Mouse (Mus musculus) adrenal gland, postnatal 36 days (tissue): ENCODE results near the gene Plpp7. TPM values are rescaled to one million over a fixed set of nuclear protein-coding genes. Genes with fewer than 3 reads are reported as not detected.

ENCODE experiments used
- DNase-seq, 2 experiments: peaks; one replicate each; pipeline ENCODE4 v3.0.0; 2021; ENCODE audit warnings: mixed read lengths in 1 of 2
- total RNA-seq, 2 experiments: library from RNA; stranded (reverse); gene quantifications; 2 replicates each; pipeline ENCODE4 v1.2.3; 2021

Plpp7 gene
- total RNA-seq, 2 experiments from 2014 or later: 3.5 to 5.3 TPM

DNA sequence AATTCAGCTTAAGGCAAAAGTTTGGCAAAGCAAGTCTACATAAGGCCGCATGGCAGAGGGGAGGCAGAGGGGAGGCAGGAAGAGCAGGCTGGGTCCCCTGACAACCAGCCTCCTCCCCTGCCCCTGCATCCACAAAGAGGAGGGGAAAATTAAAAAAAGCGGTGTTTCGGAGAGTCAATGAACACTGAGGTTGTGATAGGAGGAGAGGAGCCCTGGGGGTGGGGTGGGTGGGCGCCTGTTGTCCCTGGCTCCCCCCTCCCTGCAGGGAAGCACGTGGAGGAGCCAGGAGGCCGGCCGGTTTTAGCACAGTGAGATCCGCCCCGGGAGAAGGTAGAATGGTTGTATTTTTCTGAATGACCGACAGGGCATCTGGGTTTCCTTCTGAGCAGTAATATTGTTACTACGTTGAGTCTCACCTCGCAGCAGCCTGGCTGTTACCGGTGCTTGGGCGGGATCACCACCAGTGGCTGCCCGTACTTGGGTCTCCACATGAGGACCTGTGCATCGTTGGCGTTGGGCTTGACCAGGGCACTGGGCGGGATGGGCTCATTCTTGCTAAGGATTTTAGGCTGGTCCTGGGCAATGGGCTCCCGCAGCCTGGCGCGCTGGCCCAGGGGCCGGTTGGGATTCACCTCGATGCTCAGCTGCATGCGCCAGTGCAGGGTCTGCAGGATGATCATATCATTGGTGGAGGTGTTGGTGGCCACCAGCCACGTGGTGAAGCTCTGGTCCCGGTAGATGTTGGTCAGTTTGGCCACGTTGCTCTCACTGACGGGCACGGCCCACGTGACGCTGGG, 26.3 kb upstream of the Plpp7 start:
- DNase-seq: no peak

DNA sequence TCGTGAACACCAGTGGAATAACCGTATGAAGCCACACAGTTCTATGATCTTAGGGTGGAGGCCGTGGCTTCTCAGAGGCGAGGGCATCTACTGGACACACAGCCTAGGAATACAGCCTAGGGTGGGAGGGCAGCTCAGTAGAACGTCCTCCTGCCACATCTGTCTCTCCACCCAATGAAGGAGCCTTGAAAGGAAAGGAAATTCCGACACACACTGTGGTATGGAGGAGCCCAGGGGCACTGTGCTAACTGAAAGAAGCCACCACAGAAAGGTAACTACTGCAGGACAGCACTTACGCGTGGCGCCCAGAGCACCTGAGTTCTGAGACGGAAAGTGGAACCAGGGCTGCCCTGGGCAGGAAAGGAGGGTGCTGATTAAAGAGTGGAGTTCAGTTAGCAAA, 24.6 kb upstream of the Plpp7 start:
- DNase-seq: no peak

GRCm38 (mm10) chr2:32074404-32074803, 20.9 kb upstream of the Plpp7 start:
- DNase-seq: peak; percentile 64 to 75

DNA sequence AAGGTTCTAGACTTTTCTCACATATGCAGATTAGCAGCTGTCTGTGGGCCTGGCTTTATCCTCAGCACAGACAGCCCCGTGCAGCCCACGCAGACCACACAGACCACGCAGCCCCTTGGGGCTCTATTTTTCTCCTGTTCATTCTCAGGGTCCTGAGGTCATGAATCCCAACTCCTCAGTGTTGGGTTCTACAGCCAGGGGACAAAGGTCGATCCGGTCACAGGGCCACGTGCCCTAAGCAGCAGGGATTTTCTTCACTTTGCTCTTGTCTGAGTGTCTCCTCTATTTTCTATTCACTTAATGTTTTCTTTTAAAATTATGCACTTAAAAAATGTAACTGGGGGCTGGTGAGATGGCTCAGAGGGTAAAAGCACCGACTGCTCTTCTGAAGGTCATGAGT, 20.0 kb upstream of the Plpp7 start:
- DNase-seq: no peak

- no peak for DNase-seq
These were observed 17.6 kb upstream of the Plpp7 start for GRCm38 (mm10) chr2:32077744-32078143.

- DNase-seq: peak; percentile 37 to 59
These were observed 16.8 kb upstream of the Plpp7 start for GRCm38 (mm10) chr2:32078522-32078921.

DNA sequence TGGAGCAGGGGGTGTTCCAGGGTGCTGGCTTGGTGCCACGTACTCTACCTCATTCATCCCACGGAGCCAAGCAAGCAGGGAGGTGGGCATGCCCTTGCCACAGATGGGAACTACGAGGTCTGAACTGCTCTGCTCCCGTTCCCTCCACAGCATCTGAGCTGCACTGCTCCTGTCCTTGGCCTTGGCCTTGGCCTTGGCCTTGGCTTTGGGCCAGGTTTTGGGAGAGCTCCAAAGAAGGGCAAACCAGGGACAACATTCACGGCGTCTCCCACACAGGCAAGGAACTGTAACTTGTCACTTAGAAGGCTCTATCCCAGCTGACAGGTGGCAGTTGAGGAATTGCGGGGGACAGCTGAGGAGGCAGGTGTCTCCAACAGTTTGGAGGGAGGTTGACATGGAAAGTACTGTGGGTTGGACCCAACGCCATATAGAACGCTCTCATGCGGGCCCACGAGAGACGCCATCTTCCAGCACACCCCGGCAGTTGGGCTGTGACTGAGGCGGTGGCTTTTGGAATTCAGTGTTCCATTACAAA, 16.1 kb upstream of the Plpp7 start:
- peak; percentile 46 to 83 for DNase-seq

- no peak for DNase-seq
These were observed 14.6 kb upstream of the Plpp7 start for GRCm38 (mm10) chr2:32080681-32081080.

DNA sequence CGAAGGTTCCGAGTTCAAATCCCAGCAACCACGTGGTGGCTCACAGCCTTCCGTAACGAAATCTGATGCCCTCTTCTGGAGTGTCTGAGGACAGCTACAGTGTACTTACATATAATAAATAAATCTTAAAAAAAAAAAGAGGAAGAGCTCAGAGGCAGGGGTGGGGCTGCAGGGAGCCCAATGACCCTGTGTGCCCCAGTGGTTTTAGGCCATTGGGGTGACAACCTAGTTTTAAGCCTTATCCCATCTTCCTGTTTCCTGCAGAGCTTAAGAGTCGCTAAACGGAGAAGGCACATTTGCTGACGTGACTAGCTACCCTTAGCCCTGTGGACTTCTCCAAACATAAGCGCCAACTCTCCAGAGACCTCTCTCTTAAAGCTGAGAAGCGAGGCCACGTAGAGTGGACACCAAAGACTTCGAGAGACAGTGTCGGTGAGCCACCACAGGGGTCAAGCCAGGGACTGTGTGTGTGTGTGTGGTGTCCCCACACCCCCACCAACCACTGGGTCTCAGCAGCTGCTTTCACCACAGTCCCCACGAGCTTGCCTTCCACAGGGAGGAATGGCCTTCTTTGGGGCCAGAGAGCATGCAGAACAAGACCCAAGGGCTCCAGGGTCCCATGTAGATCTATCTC, 13.9 kb upstream of the Plpp7 start:
- DNase-seq: no peak

- no peak for DNase-seq
These were observed 13.1 kb upstream of the Plpp7 start for GRCm38 (mm10) chr2:32082229-32082628.

DNA sequence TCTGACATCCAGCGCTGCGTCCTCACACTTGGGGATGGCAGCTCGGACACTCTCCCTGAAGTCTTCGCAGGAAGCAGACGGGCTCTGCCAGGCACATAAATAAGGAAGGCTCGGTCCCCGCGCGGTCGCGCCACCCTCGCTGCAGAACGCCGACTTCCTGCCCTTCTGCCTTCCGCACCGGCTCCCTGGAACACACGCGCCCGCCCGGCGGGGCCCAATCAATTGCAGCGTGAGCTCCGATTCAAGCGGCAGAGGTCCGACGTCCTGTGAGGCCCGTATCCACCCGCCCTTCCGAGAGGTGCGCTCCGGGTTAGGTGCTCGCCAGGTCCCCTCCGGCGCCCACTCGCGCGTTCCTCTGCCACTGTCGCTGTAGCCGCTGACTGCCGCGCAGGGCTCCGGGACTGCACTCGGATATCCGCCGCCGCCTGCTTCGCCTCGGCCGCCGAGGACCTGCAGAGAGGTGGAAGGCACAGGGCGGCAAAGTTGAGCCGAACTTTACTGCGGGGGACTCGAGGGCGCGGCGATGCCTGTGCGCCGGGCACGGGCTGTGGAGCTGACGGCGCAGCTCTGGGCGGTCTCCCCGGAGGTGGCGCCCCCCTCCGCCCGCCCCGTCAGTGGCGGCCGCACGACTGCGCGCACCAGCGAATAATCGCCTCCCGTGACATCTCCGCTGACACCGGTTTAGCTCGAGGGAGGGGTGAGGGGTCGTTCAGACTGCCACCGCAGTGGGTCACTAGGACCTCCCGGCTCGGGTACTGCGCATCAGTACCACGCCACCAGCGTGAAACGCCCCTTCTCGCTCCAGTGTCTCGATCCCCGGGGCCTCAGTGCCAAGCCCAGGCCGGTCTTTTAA, 11.9 kb upstream of the Plpp7 start:
- DNase-seq: peak; percentile 57 to 71

- peak; percentile 49 to 50 for DNase-seq
These were observed 11.0 kb upstream of the Plpp7 start, which contains the start of gene Fam78a for GRCm38 (mm10) chr2:32084111-32084871. TSS of gene Fam78a (minus strand) at chr2:32084857.

GRCm38 (mm10) chr2:32084872-32085199, 10.5 kb upstream of the Plpp7 start:
- no peak for DNase-seq

DNA sequence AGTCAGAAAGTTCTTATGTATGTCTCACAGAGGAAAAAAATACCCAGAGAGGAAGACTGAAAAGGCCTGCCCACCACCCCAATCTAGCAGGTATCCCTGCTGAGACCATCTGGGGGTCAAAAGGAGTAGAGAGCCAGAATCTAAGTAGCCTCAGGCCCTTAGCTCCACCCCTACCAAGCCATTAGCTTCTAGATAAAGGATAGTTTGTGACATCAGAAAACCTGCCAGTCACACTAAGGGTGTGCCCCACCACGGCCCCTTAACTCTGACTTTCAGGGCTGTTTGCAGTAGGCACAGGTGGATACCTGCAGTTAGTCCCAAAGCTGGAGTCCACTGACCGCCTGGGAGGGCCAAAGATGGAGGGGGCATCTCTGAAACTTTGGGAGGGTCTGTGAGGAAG, 10.1 kb upstream of the Plpp7 start:
- DNase-seq: no peak

GRCm38 (mm10) chr2:32087606-32088005, 7.7 kb upstream of the Plpp7 start:
- DNase-seq: no peak

DNA sequence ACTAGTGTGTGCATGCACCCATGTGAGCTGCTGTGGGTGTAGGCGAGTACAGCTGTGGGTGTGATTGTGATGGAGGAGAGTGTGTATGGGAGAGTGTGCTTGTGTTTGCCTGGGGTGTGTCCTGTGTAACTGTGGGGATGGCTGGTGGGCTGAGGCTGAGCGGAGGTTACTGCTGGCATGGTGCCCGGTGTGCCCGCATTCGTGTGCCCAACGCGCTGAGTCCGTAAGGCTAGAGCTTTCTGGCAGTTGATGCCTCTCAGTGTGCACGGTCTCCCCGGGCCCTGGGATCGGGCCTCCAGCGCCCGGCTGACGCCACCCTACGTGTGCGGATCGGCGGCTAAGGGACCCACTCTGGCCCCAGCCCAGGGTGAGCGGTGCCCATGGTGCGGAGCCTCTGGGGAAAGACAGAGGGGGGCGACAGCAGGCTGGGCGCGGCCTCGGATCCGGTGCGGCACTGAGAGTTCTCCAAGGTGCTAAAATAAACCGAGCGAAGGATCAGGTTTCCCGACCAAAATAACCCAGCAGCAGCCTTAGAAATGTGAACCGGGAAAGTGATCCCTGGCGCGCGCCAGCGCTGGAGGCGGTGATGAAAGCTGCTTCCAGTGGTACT, 6.9 kb upstream of the Plpp7 start:
- no peak for DNase-seq

DNA sequence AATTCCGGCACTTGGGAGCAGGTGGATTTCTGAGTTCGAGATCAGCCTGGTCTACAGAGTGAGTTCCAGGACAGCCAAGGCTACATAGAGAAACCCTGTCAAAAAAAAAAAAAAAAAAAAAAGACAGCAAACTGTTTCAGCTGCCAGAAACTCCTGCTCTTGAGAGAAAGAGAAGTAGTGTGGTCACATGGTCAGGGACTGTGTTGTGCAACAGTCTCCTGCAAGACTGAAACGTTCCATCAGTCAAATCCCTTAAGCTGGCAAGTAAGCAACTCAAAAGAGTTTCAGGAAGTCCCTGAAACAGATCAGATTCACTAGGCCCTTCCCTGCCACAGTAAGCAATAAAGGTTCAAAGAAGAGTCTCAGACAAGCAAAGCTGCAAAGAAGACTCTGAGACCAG, 5.7 kb upstream of the Plpp7 start:
- no peak for DNase-seq

- DNase-seq: no peak
These were observed 5.2 kb upstream of the Plpp7 start for GRCm38 (mm10) chr2:32090145-32090544.

GRCm38 (mm10) chr2:32091956-32092355, 3.4 kb upstream of the Plpp7 start:
- no peak for DNase-seq

- no peak for DNase-seq
These were observed 1.2 kb upstream of the Plpp7 start for GRCm38 (mm10) chr2:32094001-32094707.

DNA sequence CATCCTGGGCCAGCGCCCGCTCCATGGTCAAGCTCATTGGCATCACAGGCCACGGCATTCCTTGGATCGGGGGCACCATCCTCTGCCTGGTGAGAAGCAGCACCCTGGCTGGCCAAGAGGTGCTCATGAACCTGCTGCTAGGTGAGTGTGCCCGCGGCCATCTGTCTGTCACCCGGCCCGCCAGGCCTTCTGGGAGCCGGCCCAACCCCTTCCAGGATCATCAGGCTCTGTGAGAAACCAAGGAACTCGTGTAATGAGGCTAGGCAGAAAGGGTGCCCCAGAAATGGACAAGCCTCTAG, 743 bp downstream of the Plpp7 start:
- no peak for DNase-seq
